Mouse (Mus musculus) bone marrow, adult 2 months (tissue): Measurements from ENCODE around the gene Ptpn6.

Experiments used
- CTCF ChIP-seq: fragments of 200-500 bp; IDR thresholded peaks from 2 replicates; pipeline ENCODE4 v1.5.1; 2011; ENCODE audit warnings: low read length, control low read depth; ENCODE audit not compliant: control insufficient read depth, insufficient read depth
- POLR2A ChIP-seq: fragments of 200-500 bp; IDR thresholded peaks from 2 replicates; pipeline ENCODE4 v1.6.1; 2011; ENCODE audit warnings: low read depth, mild to moderate bottlenecking, control low read depth, low read length, borderline replicate concordance; ENCODE audit not compliant: control insufficient read depth

- no peak for TF ChIP-seq CTCF
- TF ChIP-seq POLR2A: no peak
Measured at GRCm38 (mm10) chr6:124767536-124767919, 29.0 kb upstream of the Ptpn6 start.
